Mouse (Mus musculus) lung, adult 2 months (tissue): ENCODE measurements at regions not wholly inside any gene's neighbourhood (a gene's known extent, or its start where the extent isn't known, plus 50 kb on each side); places are given as distances from the start of the nearest gene placed in this dataset.

ENCODE experiments used
- DNase-seq: peaks from one replicate; pipeline ENCODE4 v3.0.0; 2022
- H3K4me1 ChIP-seq: fragments of 200-500 bp; 2 replicates; pipeline ENCODE4 v1.6.1; 2011; ENCODE audit warnings: low read length; ENCODE audit not compliant: control insufficient read depth, insufficient read depth
- H3K4me3 ChIP-seq: fragments of 200-500 bp; replicated peaks from 2 replicates; pipeline ENCODE3; 2011; ENCODE audit warnings: low read depth, mild to moderate bottlenecking, control low read depth, low read length; ENCODE audit errors: extremely low read depth
- CTCF ChIP-seq: fragments of 200-500 bp; IDR thresholded peaks from 2 replicates; pipeline ENCODE4 v1.5.1; 2011; ENCODE audit warnings: mild to moderate bottlenecking, low read length, control low read depth; ENCODE audit not compliant: insufficient read depth
- POLR2A ChIP-seq: fragments of 200-500 bp; IDR thresholded peaks from 2 replicates; pipeline ENCODE4 v1.6.1; 2011; ENCODE audit warnings: low read depth, mild to moderate bottlenecking, control low read depth, low read length, borderline replicate concordance; ENCODE audit errors: extremely low read depth
- WGBS: fragments of 180-500 bp; shearing (Covaris S2); methylation state at CpG from one replicate; pipeline ENCODE4 v1.1.7; 2018; 5-methylcytosine and 5-hydroxymethylcytosine counted together

GRCm38 (mm10) chr7:63811816-63812215 is 104.8 kb upstream of the E030018B13Rik start:
- H3K4me1 ChIP-seq, result peaks cover 6% of the 10 kb centered on the region; the same call in 1 of the 2 replicates
- no peak for DNase-seq
- 70% methylated on average over 4 of the region's 4 CpGs for WGBS
- TF ChIP-seq POLR2A, result no peak
- TF ChIP-seq CTCF, result no peak
- H3K4me3 ChIP-seq, result no peak overlapping the region

- no peak for DNase-seq
- peaks cover 8% of the 10 kb centered on the region; the same call in 1 of the 2 replicates for H3K4me1 ChIP-seq
- no peak overlapping the region for H3K4me3 ChIP-seq
- TF ChIP-seq CTCF (no peak), POLR2A (no peak)
- WGBS, result 78% methylated on average over 9 of the region's 9 CpGs
Observed at GRCm38 (mm10) chr7:63815531-63815930, 101.1 kb upstream of the E030018B13Rik start.

- WGBS, result 31% methylated on average over 10 of the region's 10 CpGs
- peak; percentile 20 for DNase-seq
Observed at GRCm38 (mm10) chr7:63816056-63816941, 100.4 kb upstream of the E030018B13Rik start.

DNA sequence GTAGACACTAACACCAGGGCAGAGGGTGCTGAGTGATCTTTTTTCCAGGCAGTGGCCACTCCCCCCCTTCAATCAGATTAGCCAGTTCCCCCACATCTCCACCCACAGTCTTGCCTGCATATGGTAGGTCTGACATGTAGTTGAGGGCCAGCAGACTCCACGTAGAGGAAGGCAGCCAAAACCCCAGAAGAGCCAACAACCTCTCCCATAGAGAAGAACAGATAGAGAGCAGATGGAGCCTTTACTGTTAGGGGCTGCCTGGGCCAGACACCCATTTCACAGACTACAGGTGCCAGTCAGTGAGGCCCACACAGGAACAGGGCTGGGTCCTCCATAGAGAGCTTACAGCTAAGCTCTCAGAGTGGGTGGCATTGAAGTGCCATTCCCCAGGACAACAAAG is 99.2 kb upstream of the E030018B13Rik start:
- WGBS, result 91% methylated on average over 1 of the region's 1 CpGs
- no peak for DNase-seq
- Histone ChIP-seq H3K4me3 (no peak overlapping the region), H3K4me1 (peaks cover 8% of the 10 kb centered on the region; the same call in 1 of the 2 replicates)
- TF ChIP-seq POLR2A (no peak), CTCF (no peak)

More at GRCm38 (mm10) chr7:63816056-63816941, 100.4 kb upstream of the E030018B13Rik start:
- H3K4me3 ChIP-seq, result no peak overlapping the region
- TF ChIP-seq POLR2A, result no peak
- TF ChIP-seq CTCF, result no peak
- peaks cover 8% of the 10 kb centered on the region; the same call in 1 of the 2 replicates for H3K4me1 ChIP-seq

GRCm38 (mm10) chr7:63818105-63818504 is 98.6 kb upstream of the E030018B13Rik start:
- no peak overlapping the region for H3K4me3 ChIP-seq
- TF ChIP-seq POLR2A (no peak), CTCF (no peak)
- WGBS, result 93% methylated on average over 3 of the region's 3 CpGs
- no peak for DNase-seq
- H3K4me1 ChIP-seq, result peaks cover 8% of the 10 kb centered on the region

- Histone ChIP-seq H3K4me1 (peaks cover 11% of the 10 kb centered on the region), H3K4me3 (no peak overlapping the region)
- no peak for DNase-seq
- WGBS, result 52% methylated on average over 1 of the region's 1 CpGs
- TF ChIP-seq POLR2A (no peak), CTCF (no peak)
Observed at GRCm38 (mm10) chr7:63820286-63820685, 96.4 kb upstream of the E030018B13Rik start.

DNA sequence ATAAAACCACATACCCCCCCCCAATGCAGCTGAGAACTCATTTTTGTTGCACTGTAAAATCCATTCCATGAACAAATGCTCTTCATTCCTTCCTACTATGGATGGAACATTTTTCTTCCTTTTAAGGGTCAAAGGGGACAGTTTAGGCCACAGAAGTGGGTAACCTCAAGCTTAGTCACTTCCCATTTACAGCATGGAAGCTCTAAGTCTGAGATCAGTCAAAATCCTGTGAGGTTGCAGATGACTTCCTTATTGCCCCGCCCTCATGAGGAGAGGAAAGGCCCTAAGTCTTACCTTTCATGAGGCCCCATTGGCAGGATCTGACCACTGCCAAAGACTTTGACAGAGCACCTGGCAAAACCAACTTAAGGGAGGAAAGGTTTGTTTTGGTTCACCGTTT is 94.7 kb upstream of the E030018B13Rik start:
- no peak for DNase-seq
- TF ChIP-seq CTCF, result no peak
- no peak for TF ChIP-seq POLR2A
- Histone ChIP-seq H3K4me3 (no peak overlapping the region), H3K4me1 (peaks cover 3% of the 10 kb centered on the region)
- WGBS, result 63% methylated on average over 2 of the region's 2 CpGs

- WGBS, result 23% methylated on average over 7 of the region's 7 CpGs
- DNase-seq, result no peak
- no peak overlapping the region for H3K4me3 ChIP-seq
- peaks cover 2% of the 10 kb centered on the region; the same call in 1 of the 2 replicates for H3K4me1 ChIP-seq
- TF ChIP-seq POLR2A, result no peak
Observed at GRCm38 (mm10) chr7:63824009-63824408, 92.6 kb upstream of the E030018B13Rik start.

GRCm38 (mm10) chr7:63829362-63829920 is 87.2 kb upstream of the E030018B13Rik start:
- no peak for DNase-seq
- 73% methylated on average over 9 of the region's 9 CpGs for WGBS
- no peak for TF ChIP-seq CTCF
- TF ChIP-seq POLR2A, result no peak
- H3K4me3 ChIP-seq, result no peak overlapping the region
- H3K4me1 ChIP-seq, result peaks cover under 1% of the 10 kb centered on the region; the same call in 1 of the 2 replicates

DNA sequence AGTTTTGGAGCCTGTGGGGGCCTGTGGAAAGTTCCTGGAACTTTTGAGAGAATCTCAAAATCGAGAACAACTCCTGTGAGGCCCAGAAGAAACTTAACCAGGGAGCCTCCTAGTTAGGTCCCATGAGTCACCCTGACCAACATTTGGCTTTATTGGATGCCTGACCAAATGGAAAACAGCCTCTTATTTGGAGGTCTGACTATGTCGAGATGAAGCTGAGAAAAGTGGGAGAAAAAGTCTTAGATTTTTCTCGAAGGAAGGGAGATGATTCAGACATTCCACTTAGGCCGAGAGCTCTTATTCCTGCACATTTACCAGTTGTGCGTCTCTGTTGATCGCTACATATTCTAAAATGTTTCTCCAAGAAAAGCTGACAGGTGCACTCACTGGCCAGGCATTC is 83.0 kb upstream of the E030018B13Rik start:
- no peak for DNase-seq
- whole genome bisulfite sequencing, result 86% methylated on average over 6 of the region's 6 CpGs
- Histone ChIP-seq H3K4me3 (no peak overlapping the region), H3K4me1 (no peaks in the 10 kb centered on the region)
- TF ChIP-seq POLR2A, result no peak
- TF ChIP-seq CTCF, result no peak
